Mouse (Mus musculus): Measurements from ENCODE around the gene Prune2.

DNA sequence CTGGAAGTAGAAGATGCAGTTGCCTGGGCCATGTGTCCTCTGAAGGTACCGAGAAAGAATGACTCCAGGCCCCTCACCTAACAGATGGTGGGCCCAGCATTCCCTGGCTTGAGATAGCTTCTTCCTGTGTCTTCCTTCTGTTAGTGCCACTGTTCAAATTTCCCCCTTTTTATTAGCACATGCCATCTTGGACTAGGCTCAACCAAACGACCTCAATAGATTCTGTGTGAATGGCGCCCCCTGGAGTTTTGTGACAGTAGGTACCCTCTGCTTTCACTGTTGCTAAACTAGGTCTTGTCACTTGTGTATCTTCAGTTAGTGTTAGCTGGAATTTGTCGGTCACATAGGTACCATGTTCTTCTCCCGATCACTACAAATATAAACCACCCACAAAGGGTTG is 29.0 kb downstream of the Prune2 start:
- TF ChIP-seq CTCF (IDR thresholded peaks at IDR 0.05; ENCODE audit: extremely low read depth, insufficient read depth, low read length) (peak; percentile 32; the same call in 1 of the 2 replicates), POLR2A (IDR thresholded peaks at IDR 0.05; ENCODE audit: extremely low read depth, insufficient read depth, low read length) (no peak)
